Mouse (Mus musculus) gastrocnemius, adult 2 months (tissue): Measurements from ENCODE around the gene Herc1. TPM values are rescaled to one million over a fixed set of nuclear protein-coding genes. Genes with fewer than 3 reads are reported as not detected.
A peak's percentile ranks its signal among the peaks of the same experiment; 100 is the strongest.

ENCODE experiments used
- DNase-seq: peaks from one replicate; pipeline ENCODE4 v3.0.0; 2022
- H3K27ac ChIP-seq: fragments of 200-600 bp; 2 replicates; pipeline ENCODE4 v1.8.1; 2022; ENCODE audit warnings: mild to moderate bottlenecking
- H3K4me3 ChIP-seq: fragments of 200-600 bp; 2 replicates; pipeline ENCODE4 v1.8.1; 2022; ENCODE audit warnings: mild to moderate bottlenecking, moderate library complexity
- CTCF ChIP-seq: fragments of 200-600 bp; IDR thresholded peaks from 2 replicates; pipeline ENCODE4 v1.8.1; 2022; ENCODE audit warnings: antibody characterized with exemption, mild to moderate bottlenecking, moderate library complexity
- intact Hi-C: fragments of 180-260 bp; cut with DNase I; formaldehyde crosslinking; loops from one replicate; pipeline ENCODE4 v1.15.1; 2025
- long read RNA-seq, 2 experiments: library from polyadenylated mRNA; stranded (forward); transcript quantifications; one replicate each; pipeline ENCODE4 v2.0.0; 2021
- total RNA-seq, 2 experiments: library from RNA; stranded (reverse); gene quantifications; 2 replicates each; pipeline ENCODE4 v1.2.3; 2021

Herc1 gene
- total RNA-seq: 10 to 100 TPM; 33.7 to 38.4 TPM
- long read RNA-seq, experiment 1, partial matches to known transcripts: 8 of 9 reads
- long read RNA-seq, experiment 1, other reads (novel, unspliced or antisense): 1 of 9 reads
- long read RNA-seq, experiment 2, partial matches to known transcripts: 3 of 6 reads
- long read RNA-seq, experiment 2, other reads (novel, unspliced or antisense): 3 of 6 reads

- Histone ChIP-seq H3K4me3 (peak within 1 kb of the TSS; percentile 85), H3K27ac (peak within 1 kb of the TSS; percentile 96)
- TF ChIP-seq CTCF: no peak
- intact Hi-C loops: loop anchor here (5.0 kb wide), 1 partner anchor 68 kb away; no protein-coding TSS in a partner anchor
- DNase-seq: peak; percentile 97
Observed at GRCm38 (mm10) chr9:66349860-66350787, at the start of gene Herc1. Gene Herc1, plus strand, starts transcription at chr9:66350450.

- intact Hi-C loops: no loop called here
- no peak for DNase-seq
- no peak for TF ChIP-seq CTCF
- H3K27ac ChIP-seq: peak overlapping the region; percentile 85
- H3K4me3 ChIP-seq: peak overlapping the region; percentile 80
Observed at GRCm38 (mm10) chr9:66304320-66305090, 45.7 kb upstream of the Herc1 start.

- TF ChIP-seq CTCF: no peak
- Histone ChIP-seq H3K4me3 (peak overlapping the region; percentile 80), H3K27ac (peak overlapping the region; percentile 85)
- intact Hi-C loops: no loop called here
- DNase-seq: peak; percentile 56
Observed at GRCm38 (mm10) chr9:66305121-66306112, 44.8 kb upstream of the Herc1 start.

- intact Hi-C loops: no loop called here
Observed at GRCm38 (mm10) chr9:66306414-66306813, 43.8 kb upstream of the Herc1 start.

GRCm38 (mm10) chr9:66307341-66307740 is 42.9 kb upstream of the Herc1 start:
- Histone ChIP-seq H3K27ac (no peak overlapping the region), H3K4me3 (no peak overlapping the region)
- no peak for TF ChIP-seq CTCF
- intact Hi-C loops: no loop called here
- peak; percentile 51 for DNase-seq

More at GRCm38 (mm10) chr9:66306414-66306813, 43.8 kb upstream of the Herc1 start:
- H3K27ac ChIP-seq: 0 out of 2 replicates have a peak overlapping the region, but pooled peaks have one; percentile 85
- DNase-seq: no peak
- no peak overlapping the region for H3K4me3 ChIP-seq
- TF ChIP-seq CTCF: no peak

- intact Hi-C loops: no loop called here
- TF ChIP-seq CTCF: no peak
- no peak overlapping the region for H3K4me3 ChIP-seq
- H3K27ac ChIP-seq: no peak overlapping the region
- no peak for DNase-seq
Observed at GRCm38 (mm10) chr9:66308741-66309140, 41.5 kb upstream of the Herc1 start.

GRCm38 (mm10) chr9:66311458-66311857 is 38.8 kb upstream of the Herc1 start:
- Histone ChIP-seq H3K4me3 (no peak overlapping the region), H3K27ac (peak overlapping the region; percentile 52)
- intact Hi-C loops: no loop called here
- DNase-seq: peak; percentile 40
- no peak for TF ChIP-seq CTCF

GRCm38 (mm10) chr9:66316603-66317002 is 33.6 kb upstream of the Herc1 start:
- no peak for TF ChIP-seq CTCF
- no peak for DNase-seq
- intact Hi-C loops: no loop called here
- H3K27ac ChIP-seq: peak overlapping the region; percentile 28; the same call in 1 of the 2 replicates
- H3K4me3 ChIP-seq: no peak overlapping the region

- peak; percentile 57 for DNase-seq
- intact Hi-C loops: no loop called here
Observed at GRCm38 (mm10) chr9:66322010-66322931, 28.0 kb upstream of the Herc1 start.

GRCm38 (mm10) chr9:66326879-66327278 is 23.4 kb upstream of the Herc1 start:
- no peak for DNase-seq
- intact Hi-C loops: no loop called here
- no peak for TF ChIP-seq CTCF
- no peak overlapping the region for H3K27ac ChIP-seq
- no peak overlapping the region for H3K4me3 ChIP-seq

More at GRCm38 (mm10) chr9:66322010-66322931, 28.0 kb upstream of the Herc1 start:
- Histone ChIP-seq H3K4me3 (no peak overlapping the region), H3K27ac (0 out of 2 replicates have a peak overlapping the region, but pooled peaks have one; percentile 29)
- no peak for TF ChIP-seq CTCF
